ENCODE assay signal across 13 mouse cellular contexts in the genomic region with DNA sequence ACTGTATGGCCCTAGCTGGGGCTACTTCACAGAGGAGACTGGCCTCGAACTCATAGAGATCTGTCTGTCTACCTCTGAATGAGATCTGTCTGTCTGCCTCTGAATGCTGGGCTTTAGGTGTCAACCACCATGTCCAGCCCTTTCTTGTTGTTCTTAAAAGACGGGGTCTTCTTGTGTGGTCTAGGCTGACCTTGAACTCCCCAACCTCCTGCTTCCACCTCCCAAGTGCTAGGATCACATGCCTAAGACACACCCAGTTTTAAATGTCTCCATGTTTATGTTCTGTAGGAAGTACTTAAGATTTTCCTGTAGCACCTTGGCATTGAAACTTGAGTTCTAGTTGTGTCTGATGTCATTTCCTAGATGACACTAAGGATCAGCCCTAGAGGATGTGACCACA. TPM values are rescaled to one million over a fixed set of nuclear protein-coding genes. Genes with fewer than 3 reads are reported as not detected.
DNase-seq lines count a peak whose midpoint lies in the region; ATAC-seq and TF ChIP-seq lines count a peak whose summit lies in the region.
"Had no signal": no experiment of that assay in that cellular context is flagged by ENCODE, and none has a peak within 500 bp of the region (broad histone marks: within the 10 kb centered on the region; RNA-seq: fewer than 3 reads in every experiment).

No protein-coding gene starts in this region.

- no peaks in the 10 kb centered on the region for H3K27me3 ChIP-seq in forebrain, postnatal 0 days (ENCODE audit: insufficient read depth, low read length)
- peaks cover 6% of the 10 kb centered on the region; the same call in 1 of the 2 replicates for H3K27me3 ChIP-seq in midbrain, embryonic 12.5 days
- 0 out of 2 replicates have a peak, but pooled peaks cover 2% of the 10 kb centered on the region for H3K27me3 ChIP-seq in stomach, postnatal 0 days (ENCODE audit: control insufficient read depth, insufficient read depth, low read length)

- 71% methylated on average over 2 of the region's 2 CpGs for WGBS in forebrain, postnatal 0 days
- WGBS in midbrain, embryonic 12.5 days: 65% methylated on average over 2 of the region's 2 CpGs
- WGBS in lung, adult 2 months: 74% methylated on average over 2 of the region's 2 CpGs
- WGBS in stomach, postnatal 0 days: 74% methylated on average over 2 of the region's 2 CpGs

- no peak overlapping the region for H3K9ac ChIP-seq in forebrain, postnatal 0 days
- no peak overlapping the region; the same call in 1 of the 2 replicates for H3K9ac ChIP-seq in midbrain, embryonic 12.5 days (replicated peaks)
- no peak overlapping the region for H3K9ac ChIP-seq in stomach, postnatal 0 days (ENCODE audit: low read length)

- DNase-seq in layer of hippocampus, adult 2 months (ENCODE audit: low spot score in 2 of 2): no peak
- DNase-seq in layer of hippocampus, adult 18-20 months (ENCODE audit: low spot score in 2 of 2): no peak
- DNase-seq in forebrain, postnatal 0 days: no peak
- no peak for DNase-seq in lung, adult 2 months
- no peak for DNase-seq in layer of hippocampus, adult 8-10 months (ENCODE audit: low spot score in 2 of 2)
- no peak for DNase-seq in stomach, postnatal 0 days (ENCODE audit: low spot score)
- no peak for DNase-seq in layer of hippocampus, adult 9-11 months
- DNase-seq: adrenal gland, postnatal 36 days; cerebellum, adult 11 months had no signal

- H3K4me2 ChIP-seq in forebrain, postnatal 0 days (ENCODE audit: low read depth): peak overlapping the region; percentile 33; the same call in 1 of the 2 replicates
- peak overlapping the region; percentile 48 for H3K4me2 ChIP-seq in midbrain, embryonic 12.5 days (replicated peaks)
- no peak overlapping the region for H3K4me2 ChIP-seq in stomach, postnatal 0 days (replicated peaks; ENCODE audit: low read depth)

- H3K36me3 ChIP-seq in forebrain, postnatal 0 days (ENCODE audit: insufficient read depth): peaks cover 18% of the 10 kb centered on the region; the same call in 1 of the 2 replicates
- H3K36me3 ChIP-seq in midbrain, embryonic 12.5 days: no peaks in the 10 kb centered on the region
- H3K36me3 ChIP-seq in stomach, postnatal 0 days (ENCODE audit: control insufficient read depth, insufficient read depth, low read length): no peaks in the 10 kb centered on the region

- no peak for TF ChIP-seq POLR2A in lung, adult 2 months (IDR thresholded peaks at IDR 0.05; ENCODE audit: borderline replicate concordance, extremely low read depth, low read depth, low read length)

- no peaks in the 10 kb centered on the region for H3K9me3 ChIP-seq in forebrain, postnatal 0 days (ENCODE audit: low read length)
- H3K9me3 ChIP-seq in midbrain, embryonic 12.5 days: no peaks in the 10 kb centered on the region
- no peaks in the 10 kb centered on the region for H3K9me3 ChIP-seq in stomach, postnatal 0 days (ENCODE audit: control insufficient read depth, low read length)
- H3K9me3 ChIP-seq: megakaryocyte, embryonic 14.5 days had no signal

- peaks cover 35% of the 10 kb centered on the region for H3K4me1 ChIP-seq in forebrain, postnatal 0 days (ENCODE audit: insufficient read depth)
- H3K4me1 ChIP-seq in midbrain, embryonic 12.5 days: peaks cover 46% of the 10 kb centered on the region
- peaks cover 5% of the 10 kb centered on the region for H3K4me1 ChIP-seq in lung, adult 2 months (ENCODE audit: control insufficient read depth, insufficient read depth, low read length)
- no peaks in the 10 kb centered on the region; the same call in 1 of the 2 replicates for H3K4me1 ChIP-seq in stomach, postnatal 0 days (replicated peaks; ENCODE audit: control insufficient read depth, insufficient read depth)

- TF ChIP-seq EP300 in stomach, postnatal 0 days (optimal IDR thresholded peaks at IDR 0.05): no peak

- peak overlapping the region; percentile 98 for H3K27ac ChIP-seq in layer of hippocampus, adult 2 months
- H3K27ac ChIP-seq in forebrain, postnatal 0 days (ENCODE audit: low read depth, low read length): peak overlapping the region; percentile 90
- H3K27ac ChIP-seq in midbrain, embryonic 12.5 days (replicated peaks): peak overlapping the region; percentile 97
- H3K27ac ChIP-seq in stomach, postnatal 0 days (replicated peaks): no peak overlapping the region
- H3K27ac ChIP-seq: kidney, postnatal 0 days had no signal

- no peak for ATAC-seq in forebrain, postnatal 0 days
- no peak for ATAC-seq in midbrain, embryonic 12.5 days (ENCODE audit: low FRiP score, low read depth)
- ATAC-seq in stomach, postnatal 0 days (ENCODE audit: low FRiP score, low TSS enrichment): no peak
- ATAC-seq: inflammation-experienced regulatory T-cells, adult 6 months had no signal

- peak overlapping the region; percentile 36; the same call in 1 of the 2 replicates for H3K4me3 ChIP-seq in layer of hippocampus, adult 2 months
- H3K4me3 ChIP-seq in forebrain, postnatal 0 days (ENCODE audit: low read depth, low read length): no peak overlapping the region
- no peak overlapping the region for H3K4me3 ChIP-seq in midbrain, embryonic 12.5 days
- no peak overlapping the region for H3K4me3 ChIP-seq in lung, adult 2 months (replicated peaks; ENCODE audit: extremely low read depth, low read depth, low read length)
- no peak overlapping the region for H3K4me3 ChIP-seq in stomach, postnatal 0 days (ENCODE audit: low read depth, low read length)
- H3K4me3 ChIP-seq: megakaryocyte, embryonic 14.5 days had no signal

- TF ChIP-seq CTCF in layer of hippocampus, adult 2 months (conservative IDR thresholded peaks at IDR 0.05): no peak
- TF ChIP-seq CTCF in forebrain, postnatal 0 days (IDR thresholded peaks at IDR 0.05; ENCODE audit: low read depth): no peak
- no peak for TF ChIP-seq CTCF in lung, adult 2 months (IDR thresholded peaks at IDR 0.05; ENCODE audit: insufficient read depth, low read length)
- no peak for TF ChIP-seq CTCF in stomach, postnatal 0 days (IDR thresholded peaks at IDR 0.05; ENCODE audit: low read depth)

RNA-seq across cellular contexts. Expression of a gene that starts 5.3 kb away (rescaled TPM):
- 100 to 1,000 TPM; 277 to 278 TPM for total RNA-seq in layer of hippocampus, adult 2 months (2021)
- total RNA-seq in layer of hippocampus, adult 18-20 months (2021): 100 to 1,000 TPM; 288 to 297 TPM
- 365 and 387 TPM in 2 replicates for total RNA-seq in forebrain, postnatal 0 days (2014; rRNA removed)
- polyA plus RNA-seq in forebrain, postnatal 0 days (2015; fragmentation: Nextera tagmentation; extraction: Ambion mirVana): 234 and 280 TPM in 2 replicates
- 25.3 and 31.3 TPM in 2 replicates for polyA plus RNA-seq in midbrain, embryonic 12.5 days (2016; fragmentation: Nextera tagmentation; extraction: Ambion mirVana)
- 0.61 and 0.71 TPM in 2 replicates for polyA plus RNA-seq in lung, adult 2 months (2012; rRNA removed)
- 100 to 1,000 TPM; 256 to 334 (median 299) TPM for total RNA-seq in layer of hippocampus, adult 8-10 months (2022)
- polyA plus RNA-seq in stomach, postnatal 0 days (2015; fragmentation: Nextera tagmentation; extraction: Ambion mirVana): 3.0 and 3.3 TPM in 2 replicates

RNA-seq across cellular contexts. Expression of a gene that starts 56.1 kb away (rescaled TPM):
- total RNA-seq in layer of hippocampus, adult 2 months (2021): 10 to 100 TPM; 14.8 to 14.9 TPM
- 10 to 100 TPM; 11.1 to 11.8 TPM for total RNA-seq in layer of hippocampus, adult 18-20 months (2021)
- 27.8 and 35.2 TPM in 2 replicates for total RNA-seq in forebrain, postnatal 0 days (2014; rRNA removed)
- polyA plus RNA-seq in forebrain, postnatal 0 days (2015; fragmentation: Nextera tagmentation; extraction: Ambion mirVana): 27.1 and 27.5 TPM in 2 replicates
- polyA plus RNA-seq in midbrain, embryonic 12.5 days (2016; fragmentation: Nextera tagmentation; extraction: Ambion mirVana): 34.8 and 38.7 TPM in 2 replicates
- polyA plus RNA-seq in lung, adult 2 months (2012; rRNA removed): 6.2 and 8.2 TPM in 2 replicates
- 10 to 100 TPM; 10.7 to 14.4 (median 11.0) TPM for total RNA-seq in layer of hippocampus, adult 8-10 months (2022)
- 10.1 and 11.6 TPM in 2 replicates for polyA plus RNA-seq in stomach, postnatal 0 days (2015; fragmentation: Nextera tagmentation; extraction: Ambion mirVana)
